Mouse (Mus musculus) myocyte (in vitro differentiated cells): ENCODE measurements around the gene Fam92b. TPM values are rescaled to one million over a fixed set of nuclear protein-coding genes. Genes with fewer than 3 reads are reported as not detected.

ENCODE experiments used
- H3K27me3 ChIP-seq: one replicate; pipeline ENCODE4 v1.6.1; 2011; ENCODE audit not compliant: control insufficient read depth, insufficient read depth, insufficient read length
- H3K36me3 ChIP-seq: one replicate; pipeline ENCODE4 v1.6.1; 2011; ENCODE audit not compliant: control insufficient read depth, insufficient read depth
- H3K4me2 ChIP-seq: one replicate; pipeline ENCODE4 v1.6.1; 2011; ENCODE audit warnings: low read depth, control low read depth
- H3K4me3 ChIP-seq: one replicate; pipeline ENCODE4 v1.5.1; 2011; ENCODE audit warnings: mild to moderate bottlenecking, control low read depth, moderate library complexity
- H3K79me2 ChIP-seq: one replicate; pipeline ENCODE4 v1.6.1; 2011; ENCODE audit not compliant: control insufficient read depth, insufficient read depth
- H3ac ChIP-seq: one replicate; pipeline ENCODE4 v1.6.1; 2011; ENCODE audit not compliant: control insufficient read depth, insufficient read length
- CEBPB ChIP-seq: IDR thresholded peaks from 2 replicates; pipeline ENCODE4 v1.6.1; 2011; ENCODE audit warnings: mild to moderate bottlenecking, moderate library complexity; ENCODE audit not compliant: poor library complexity, insufficient read depth, severe bottlenecking
- E2F4 ChIP-seq: IDR thresholded peaks from one replicate; pipeline ENCODE4 v1.6.1; 2011; ENCODE audit warnings: mild to moderate bottlenecking, control low read depth, moderate library complexity; ENCODE audit not compliant: insufficient read depth
- MAX ChIP-seq: IDR thresholded peaks from one replicate; pipeline ENCODE4 v1.6.1; 2011; ENCODE audit warnings: low read depth, mild to moderate bottlenecking, control low read depth
- MYOD1 ChIP-seq, 3 experiments: IDR thresholded peaks; one replicate each; pipeline ENCODE4 v1.6.1; 2011; ENCODE audit warnings: control low read depth in 2 of 3, low read depth in 2 of 3, mild to moderate bottlenecking in 2 of 3, moderate library complexity in 1 of 3; ENCODE audit not compliant: insufficient read length in 2 of 3, control insufficient read depth in 1 of 3
- MYOG ChIP-seq, 3 experiments: IDR thresholded peaks; one replicate each; pipeline ENCODE4 v1.6.1; 2011; ENCODE audit warnings: control low read depth in 2 of 3, low read depth in 2 of 3, mild to moderate bottlenecking in 2 of 3; ENCODE audit not compliant: insufficient read length in 2 of 3, control insufficient read depth in 1 of 3, insufficient read depth in 1 of 3
- POLR2A ChIP-seq: IDR thresholded peaks from one replicate; pipeline ENCODE4 v1.6.1; 2011; ENCODE audit warnings: low read depth, mild to moderate bottlenecking, control low read depth, moderate library complexity; ENCODE audit not compliant: insufficient read length
- POLR2AphosphoS2 ChIP-seq: IDR thresholded peaks from one replicate; pipeline ENCODE4 v1.6.1; 2011; ENCODE audit warnings: low read depth, control low read depth; ENCODE audit not compliant: insufficient read length
- REST ChIP-seq: IDR thresholded peaks from one replicate; pipeline ENCODE4 v1.6.1; 2011; ENCODE audit warnings: mild to moderate bottlenecking, control low read depth, moderate library complexity; ENCODE audit not compliant: insufficient read depth, insufficient read length
- SRF ChIP-seq: IDR thresholded peaks from one replicate; pipeline ENCODE4 v1.6.1; 2011; ENCODE audit warnings: low read depth; ENCODE audit not compliant: control insufficient read depth, insufficient read length
- TCF12 ChIP-seq: IDR thresholded peaks from one replicate; pipeline ENCODE4 v1.6.1; 2011; ENCODE audit warnings: mild to moderate bottlenecking, control low read depth; ENCODE audit not compliant: poor library complexity, insufficient read depth, severe bottlenecking
- TCF3 ChIP-seq: IDR thresholded peaks from one replicate; pipeline ENCODE4 v1.6.1; 2011; ENCODE audit warnings: low read depth, control low read depth; ENCODE audit not compliant: insufficient read length
- USF1 ChIP-seq: IDR thresholded peaks from one replicate; pipeline ENCODE4 v1.6.1; 2011; ENCODE audit warnings: low read depth, mild to moderate bottlenecking, control low read depth, moderate library complexity
- polyA plus RNA-seq: library from polyadenylated mRNA; unstranded; fragments of >200 nt; fragmentation: generic; extraction: Trizol; gene quantifications from one replicate; pipeline ENCODE4 v1.2.1, GENCODE M21; 2012; ENCODE audit warnings: missing spikeins

Gene Fam92b
- polyA plus RNA-seq, 1 experiment, result not detected

GRCm38 (mm10) chr8:120212596-120212995, 35.3 kb upstream of the Fam92b start:
- Histone ChIP-seq H3K4me3 (no peak overlapping the region), H3K27me3 (no peaks in the 10 kb centered on the region), H3K79me2 (no peaks in the 10 kb centered on the region), H3K4me2 (no peak overlapping the region), H3ac (no peak overlapping the region), H3K36me3 (no peaks in the 10 kb centered on the region)
- TF ChIP-seq MYOD1 (IDR thresholded peaks at IDR 0.05; ENCODE audit: control insufficient read depth in 1 of 3, insufficient read length in 2 of 3, low read depth in 2 of 3), result peak in 2 of 3 experiments; percentile 63 to 90
- peak; percentile 43 for TF ChIP-seq TCF12
- TF ChIP-seq SRF, result peak; percentile 22
- TF ChIP-seq E2F4, result no peak
- TF ChIP-seq MAX, result no peak
- TF ChIP-seq REST, result no peak
- peak; percentile 55 for TF ChIP-seq TCF3
- no peak for TF ChIP-seq POLR2AphosphoS2
- peak; percentile 31 to 96 (median 81) for TF ChIP-seq MYOG (IDR thresholded peaks at IDR 0.05; ENCODE audit: control insufficient read depth in 1 of 3, insufficient read depth in 1 of 3, insufficient read length in 2 of 3, low read depth in 2 of 3)
- no peak for TF ChIP-seq USF1
- no peak for TF ChIP-seq CEBPB
- TF ChIP-seq POLR2A, result no peak

GRCm38 (mm10) chr8:120211345-120211744, 34.1 kb upstream of the Fam92b start:
- Histone ChIP-seq H3K4me3 (no peak overlapping the region), H3K36me3 (no peaks in the 10 kb centered on the region), H3K79me2 (no peaks in the 10 kb centered on the region), H3K4me2 (no peak overlapping the region), H3K27me3 (no peaks in the 10 kb centered on the region), H3ac (no peak overlapping the region)
- TF ChIP-seq MYOD1 (IDR thresholded peaks at IDR 0.05; ENCODE audit: control insufficient read depth in 1 of 3, insufficient read length in 2 of 3, low read depth in 2 of 3) (no peak), POLR2AphosphoS2 (no peak), TCF3 (no peak), CEBPB (no peak), E2F4 (no peak)

- H3K79me2 ChIP-seq, result no peaks in the 10 kb centered on the region
- TF ChIP-seq POLR2AphosphoS2 (no peak), TCF3 (no peak), MYOG (IDR thresholded peaks at IDR 0.05; ENCODE audit: control insufficient read depth in 1 of 3, insufficient read depth in 1 of 3, insufficient read length in 2 of 3, low read depth in 2 of 3) (no peak), E2F4 (no peak), POLR2A (no peak), SRF (no peak), TCF12 (no peak), CEBPB (no peak), MAX (no peak)
- no peak overlapping the region for H3ac ChIP-seq
- H3K4me2 ChIP-seq, result no peak overlapping the region
- no peak overlapping the region for H3K4me3 ChIP-seq
- no peaks in the 10 kb centered on the region for H3K27me3 ChIP-seq
- H3K36me3 ChIP-seq, result no peaks in the 10 kb centered on the region
Observed at GRCm38 (mm10) chr8:120208113-120208512, 30.8 kb upstream of the Fam92b start.

- no peaks in the 10 kb centered on the region for H3K27me3 ChIP-seq
- H3K4me2 ChIP-seq, result no peak overlapping the region
- TF ChIP-seq TCF3, result no peak
- no peak for TF ChIP-seq SRF
- no peak for TF ChIP-seq E2F4
- no peak for TF ChIP-seq REST
- H3K4me3 ChIP-seq, result no peak overlapping the region
- no peaks in the 10 kb centered on the region for H3K79me2 ChIP-seq
- no peak overlapping the region for H3ac ChIP-seq
- H3K36me3 ChIP-seq, result no peaks in the 10 kb centered on the region
Observed at GRCm38 (mm10) chr8:120207364-120207763, 30.1 kb upstream of the Fam92b start.

- no peak overlapping the region for H3K4me3 ChIP-seq
- no peak overlapping the region for H3K4me2 ChIP-seq
- H3K27me3 ChIP-seq, result no peaks in the 10 kb centered on the region
- TF ChIP-seq POLR2AphosphoS2 (no peak), E2F4 (no peak), TCF3 (no peak), MYOG (IDR thresholded peaks at IDR 0.05; ENCODE audit: control insufficient read depth in 1 of 3, insufficient read depth in 1 of 3, insufficient read length in 2 of 3, low read depth in 2 of 3) (no peak), USF1 (no peak), POLR2A (no peak), REST (no peak), MYOD1 (IDR thresholded peaks at IDR 0.05; ENCODE audit: control insufficient read depth in 1 of 3, insufficient read length in 2 of 3, low read depth in 2 of 3) (no peak), SRF (no peak), TCF12 (no peak), CEBPB (no peak), MAX (no peak)
- H3K36me3 ChIP-seq, result no peaks in the 10 kb centered on the region
- no peaks in the 10 kb centered on the region for H3K79me2 ChIP-seq
- H3ac ChIP-seq, result no peak overlapping the region
Observed at GRCm38 (mm10) chr8:120205916-120206315, 28.6 kb upstream of the Fam92b start.
